Mouse (Mus musculus) MEL (cell line): ENCODE measurements around the gene Fhad1. TPM values are rescaled to one million over a fixed set of nuclear protein-coding genes. Genes with fewer than 3 reads are reported as not detected.

ENCODE experiments used
- DNase-seq: peaks from one replicate; pipeline ENCODE4 v3.0.0; 2011; ENCODE audit warnings: low read depth, low spot score
- H3K27ac ChIP-seq: 2 replicates; pipeline ENCODE4 v1.5.1; 2012; ENCODE audit warnings: low read depth, mild to moderate bottlenecking, control low read depth, low read length, moderate library complexity; ENCODE audit not compliant: control insufficient read depth
- H3K27me3 ChIP-seq, 2 experiments: fragments of 150-350 bp in 1 of 2; sonication (generic) in 1 of 2; 2 replicates each; pipeline ENCODE4 v1.6.1; 2012; ENCODE audit warnings: low read length in 2 of 2, mild to moderate bottlenecking in 2 of 2, improper control_type of control experiment in 1 of 2, moderate library complexity in 1 of 2; ENCODE audit not compliant: insufficient read depth in 2 of 2, control insufficient read depth in 1 of 2
- H3K36me3 ChIP-seq, 2 experiments: 2 replicates each; pipeline ENCODE4 v1.6.1; 2012 to 2014; ENCODE audit warnings: low read length in 2 of 2, improper control_type of control experiment in 1 of 2, inconsistent platforms in 1 of 2, mild to moderate bottlenecking in 1 of 2; ENCODE audit not compliant: insufficient read depth in 2 of 2, control insufficient read depth in 1 of 2
- H3K4me1 ChIP-seq, 2 experiments: fragments of 150-350 bp in 1 of 2; sonication (generic) in 1 of 2; 2 replicates each; pipeline ENCODE4 v1.6.1; 2012; ENCODE audit warnings: low read length in 2 of 2, improper control_type of control experiment in 1 of 2, mild to moderate bottlenecking in 1 of 2; ENCODE audit not compliant: insufficient read depth in 2 of 2, control insufficient read depth in 1 of 2
- H3K4me3 ChIP-seq, 2 experiments: fragments of 150-350 bp in 1 of 2; sonication (generic) in 1 of 2; 2 replicates each; pipeline ENCODE4 v1.5.1; 2012; ENCODE audit warnings: low read depth in 2 of 2, low read length in 2 of 2, mild to moderate bottlenecking in 2 of 2, moderate library complexity in 2 of 2, control low read depth in 1 of 2, improper control_type of control experiment in 1 of 2; ENCODE audit not compliant: control insufficient read depth in 1 of 2, insufficient read depth in 1 of 2
- H3K79me2 ChIP-seq: 2 replicates; pipeline ENCODE4 v1.6.1; 2012; ENCODE audit warnings: mild to moderate bottlenecking, low read length, moderate library complexity; ENCODE audit not compliant: control insufficient read depth, poor library complexity, insufficient read depth
- H3K9ac ChIP-seq: 2 replicates; pipeline ENCODE4 v1.6.1; 2012; ENCODE audit warnings: low read depth, mild to moderate bottlenecking, control low read depth, low read length, moderate library complexity; ENCODE audit not compliant: control insufficient read depth, poor library complexity, severe bottlenecking
- H3K9me3 ChIP-seq: fragments of 150-350 bp; sonication (generic); replicated peaks from 2 replicates; pipeline ENCODE4 v1.6.1; 2012; ENCODE audit warnings: mild to moderate bottlenecking, low read length, improper control_type of control experiment, moderate library complexity; ENCODE audit not compliant: insufficient read depth
- BHLHE40 ChIP-seq: IDR thresholded peaks from 2 replicates; pipeline ENCODE4 v1.6.1; 2012; ENCODE audit warnings: low read depth, mild to moderate bottlenecking, inconsistent platforms, low read length, improper control_type of control experiment, borderline replicate concordance
- CHD2 ChIP-seq: IDR thresholded peaks from 2 replicates; pipeline ENCODE4 v1.6.1; 2011; ENCODE audit warnings: low read length, improper control_type of control experiment
- CTCF ChIP-seq, 3 experiments: IDR thresholded peaks in 2 of 3; conservative IDR thresholded peaks in 1 of 3; 2 replicates each; pipeline ENCODE4 v1.5.1; 2011 to 2012; ENCODE audit warnings: low read length in 3 of 3, low read depth in 2 of 3, mild to moderate bottlenecking in 2 of 3, improper control_type of control experiment in 1 of 3, inconsistent platforms in 1 of 3, mixed read lengths in 1 of 3, moderate library complexity in 1 of 3; ENCODE audit not compliant: control insufficient read depth in 1 of 3, insufficient read depth in 1 of 3, poor library complexity in 1 of 3, severe bottlenecking in 1 of 3
- E2F4 ChIP-seq: IDR thresholded peaks from 2 replicates; pipeline ENCODE4 v1.6.1; 2011; ENCODE audit warnings: low read depth, low read length, improper control_type of control experiment, borderline replicate concordance
- ELF1 ChIP-seq: IDR thresholded peaks from 2 replicates; pipeline ENCODE4 v1.6.1; 2014; ENCODE audit warnings: low read depth, mild to moderate bottlenecking, inconsistent platforms, low read length, improper control_type of control experiment, moderate library complexity
- EP300 ChIP-seq, 2 experiments: IDR thresholded peaks; 2 replicates each; pipeline ENCODE4 v1.6.1; 2011; ENCODE audit warnings: improper control_type of control experiment in 2 of 2, low read length in 2 of 2, low read depth in 1 of 2, mild to moderate bottlenecking in 1 of 2
- ETS1 ChIP-seq: IDR thresholded peaks from 2 replicates; pipeline ENCODE4 v1.6.1; 2012; ENCODE audit warnings: low read depth, mild to moderate bottlenecking, inconsistent platforms, low read length, improper control_type of control experiment, moderate library complexity
- GABPA ChIP-seq: IDR thresholded peaks from 2 replicates; pipeline ENCODE4 v1.6.1; 2012; ENCODE audit warnings: low read depth, mild to moderate bottlenecking, inconsistent platforms, low read length, improper control_type of control experiment, moderate library complexity
- GATA1 ChIP-seq: IDR thresholded peaks from 2 replicates; pipeline ENCODE4 v1.6.1; 2011; ENCODE audit warnings: low read depth, low read length, improper control_type of control experiment
- HCFC1 ChIP-seq: IDR thresholded peaks from 2 replicates; pipeline ENCODE4 v1.6.1; 2012; ENCODE audit warnings: low read depth, mild to moderate bottlenecking, inconsistent platforms, low read length, improper control_type of control experiment, moderate library complexity
- KAT2A ChIP-seq: conservative IDR thresholded peaks from 2 replicates; pipeline ENCODE4 v1.6.1; 2012; ENCODE audit warnings: low read depth, low read length, improper control_type of control experiment, inconsistent platforms
- MAFK ChIP-seq: IDR thresholded peaks from 2 replicates; pipeline ENCODE4 v1.6.1; 2011; ENCODE audit warnings: low read depth, mild to moderate bottlenecking, low read length, improper control_type of control experiment, borderline replicate concordance
- MAX ChIP-seq: IDR thresholded peaks from 2 replicates; pipeline ENCODE4 v1.6.1; 2011; ENCODE audit warnings: low read length, improper control_type of control experiment
- MEF2A ChIP-seq: IDR thresholded peaks from 2 replicates; pipeline ENCODE4 v1.6.1; 2014; ENCODE audit warnings: low read depth, mild to moderate bottlenecking, inconsistent platforms, low read length, improper control_type of control experiment; ENCODE audit not compliant: poor library complexity, insufficient replicate concordance, severe bottlenecking; ENCODE audit errors: extremely low read depth
- MXI1 ChIP-seq: IDR thresholded peaks from 2 replicates; pipeline ENCODE4 v1.6.1; 2011; ENCODE audit warnings: mild to moderate bottlenecking, low read depth, low read length, improper control_type of control experiment
- MYC ChIP-seq: IDR thresholded peaks from 2 replicates; pipeline ENCODE4 v1.6.1; 2011; ENCODE audit warnings: low read depth, mild to moderate bottlenecking, low read length, improper control_type of control experiment, moderate library complexity
- NRF1 ChIP-seq: IDR thresholded peaks from 2 replicates; pipeline ENCODE4 v1.6.1; 2014; ENCODE audit warnings: low read depth, mild to moderate bottlenecking, inconsistent platforms, low read length, improper control_type of control experiment, moderate library complexity; ENCODE audit not compliant: poor library complexity, insufficient read depth, severe bottlenecking
- POLR2AphosphoS2 ChIP-seq: IDR thresholded peaks from 2 replicates; pipeline ENCODE4 v1.6.1; 2011; ENCODE audit warnings: low read length, improper control_type of control experiment
- RAD21 ChIP-seq: IDR thresholded peaks from 2 replicates; pipeline ENCODE4 v1.6.1; 2011; ENCODE audit warnings: mild to moderate bottlenecking, low read depth, low read length, improper control_type of control experiment
- RCOR1 ChIP-seq: IDR thresholded peaks from 2 replicates; pipeline ENCODE4 v1.6.1; 2012; ENCODE audit warnings: low read depth, mild to moderate bottlenecking, inconsistent platforms, low read length, improper control_type of control experiment
- SIN3A ChIP-seq: IDR thresholded peaks from 2 replicates; pipeline ENCODE4 v1.6.1; 2012; ENCODE audit warnings: low read length, improper control_type of control experiment, inconsistent platforms
- SMC3 ChIP-seq: IDR thresholded peaks from 2 replicates; pipeline ENCODE4 v1.6.1; 2011; ENCODE audit warnings: low read depth, low read length, improper control_type of control experiment
- TCF12 ChIP-seq: IDR thresholded peaks from 2 replicates; pipeline ENCODE4 v1.6.1; 2014; ENCODE audit warnings: low read depth, mild to moderate bottlenecking, inconsistent platforms, low read length, improper control_type of control experiment, moderate library complexity
- USF1 ChIP-seq: IDR thresholded peaks from 2 replicates; pipeline ENCODE4 v1.6.1; 2014; ENCODE audit warnings: low read depth, mild to moderate bottlenecking, inconsistent platforms, low read length, improper control_type of control experiment, moderate library complexity
- ZC3H11A ChIP-seq: IDR thresholded peaks from 2 replicates; pipeline ENCODE4 v1.6.1; 2012; ENCODE audit warnings: low read depth, mild to moderate bottlenecking, inconsistent platforms, low read length, improper control_type of control experiment
- polyA plus RNA-seq, 2 experiments: library from polyadenylated mRNA; stranded (reverse) in 1 of 2; unstranded in 1 of 2; fragments of >175 nt in 1 of 2; fragments of >200 nt in 1 of 2; gene quantifications; 2 replicates each; pipeline versions ENCODE4 v1.2.1 to v1.2.4; 2012; ENCODE audit warnings: low replicate concordance in 2 of 2, low read depth in 1 of 2; ENCODE audit not compliant: insufficient read length in 2 of 2, insufficient read depth in 1 of 2, missing spikeins in 1 of 2
- total RNA-seq: library from RNA; depleted of rRNA; stranded (reverse); fragments of 300-350 nt; gene quantifications from 2 replicates; pipeline ENCODE4 v1.2.3, GENCODE M21; 2012

Gene Fhad1
- total and polyA plus RNA-seq, 3 experiments = not detected

GRCm38 (mm10) chr4:141853437-141853836, 161.4 kb downstream of the Fhad1 start:
- TF ChIP-seq HCFC1 = no peak
- 0 out of 2 replicates have a peak, but pooled peaks have one; percentile 29 for TF ChIP-seq ZC3H11A
- TF ChIP-seq SMC3 = peak; percentile 62
- TF ChIP-seq ETS1 = no peak
- TF ChIP-seq NRF1 = no peak
- peak; percentile 30 to 54 (median 52) for TF ChIP-seq CTCF (IDR thresholded peaks at IDR 0.05 in 2 of 3, conservative IDR thresholded peaks at IDR 0.05 in 1 of 3; ENCODE audit: control insufficient read depth in 1 of 3, insufficient read depth in 1 of 3, low read depth in 2 of 3, low read length in 3 of 3, poor library complexity in 1 of 3, severe bottlenecking in 1 of 3)
- no peak for TF ChIP-seq KAT2A
- TF ChIP-seq ELF1 = no peak
- TF ChIP-seq RCOR1 = no peak
- peak; percentile 40 for TF ChIP-seq RAD21
- DNase-seq = peak; percentile 49
- no peaks in the 10 kb centered on the region for H3K27me3 ChIP-seq
- H3K27ac ChIP-seq = no peak overlapping the region
- no peaks in the 10 kb centered on the region for H3K4me1 ChIP-seq
- H3K79me2 ChIP-seq = no peaks in the 10 kb centered on the region
- H3K36me3 ChIP-seq = no peaks in the 10 kb centered on the region
- no peak overlapping the region for H3K9ac ChIP-seq
- H3K4me3 ChIP-seq = no peak overlapping the region
- H3K9me3 ChIP-seq = no peaks in the 10 kb centered on the region

- H3K27me3 ChIP-seq = no peaks in the 10 kb centered on the region; a peak in 1 of 4 replicates
- no peaks in the 10 kb centered on the region for H3K79me2 ChIP-seq
- no peak for DNase-seq
- no peaks in the 10 kb centered on the region for H3K4me1 ChIP-seq
- no peaks in the 10 kb centered on the region for H3K9me3 ChIP-seq
- H3K27ac ChIP-seq = no peak within 1 kb of the TSS
- no peak within 1 kb of the TSS for H3K4me3 ChIP-seq
- no peaks in the 10 kb centered on the region for H3K36me3 ChIP-seq
- TF ChIP-seq MAFK (no peak), ETS1 (no peak), MXI1 (no peak), TCF12 (no peak), CHD2 (no peak), CTCF (IDR thresholded peaks at IDR 0.05 in 2 of 3, conservative IDR thresholded peaks at IDR 0.05 in 1 of 3; ENCODE audit: control insufficient read depth in 1 of 3, insufficient read depth in 1 of 3, low read depth in 2 of 3, low read length in 3 of 3, poor library complexity in 1 of 3, severe bottlenecking in 1 of 3) (no peak), GATA1 (no peak), SIN3A (no peak), RCOR1 (no peak), POLR2AphosphoS2 (no peak), E2F4 (no peak), MAX (no peak), BHLHE40 (no peak), GABPA (no peak), EP300 (IDR thresholded peaks at IDR 0.05; ENCODE audit: low read depth in 1 of 2, low read length in 2 of 2) (no peak), NRF1 (no peak), MEF2A (no peak), MYC (no peak), USF1 (no peak), ELF1 (no peak)
- TF ChIP-seq, all 39 proteins: peak for 0
- H3K9ac ChIP-seq = no peak within 1 kb of the TSS
These were observed 168.9 kb downstream of the Fhad1 start, which contains the start of gene Ctrc for GRCm38 (mm10) chr4:141845999-141846398. Ctrc (minus strand) TSS chr4:141846359.
